Mouse (Mus musculus) liver, postnatal 0 days (tissue): ENCODE measurements at regions not wholly inside any gene's neighbourhood (a gene's known extent, or its start where the extent isn't known, plus 50 kb on each side); places are given as distances from the start of the nearest gene placed in this dataset.

Experiments
- CTCF ChIP-seq: sonication (generic); IDR thresholded peaks from 2 replicates; pipeline ENCODE4 v1.5.1; 2016; ENCODE audit warnings: antibody characterized with exemption, low read depth
- EP300 ChIP-seq: IDR thresholded peaks from 2 replicates; pipeline ENCODE4 v1.6.1; 2016; ENCODE audit warnings: antibody characterized with exemption, low read depth, mild to moderate bottlenecking

DNA sequence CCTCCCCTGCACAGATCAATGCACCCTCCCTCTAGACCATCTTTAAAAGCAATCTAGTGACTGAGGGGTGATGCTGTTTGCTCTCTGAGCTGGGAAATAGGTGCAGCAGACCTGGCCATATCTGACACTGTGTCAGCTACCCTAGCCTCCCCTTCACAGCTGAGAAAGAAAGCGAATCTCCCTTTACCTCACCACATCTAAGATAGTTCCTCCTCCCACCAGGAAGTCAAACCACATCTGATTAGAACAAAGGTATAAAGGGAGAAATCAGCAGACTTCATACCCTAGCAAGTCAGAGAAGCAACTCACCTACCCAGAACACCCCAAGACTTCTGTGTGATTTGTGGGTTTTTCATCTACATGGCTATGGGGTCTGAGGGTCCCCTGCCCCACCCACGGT is 175.6 kb upstream of the Cadm1 start:
- no peak for TF ChIP-seq CTCF
- TF ChIP-seq EP300, result no peak
